Mouse (Mus musculus) hindbrain, embryonic 14.5 days (tissue): ENCODE data around the gene Gm48552. TPM values are rescaled to one million over a fixed set of nuclear protein-coding genes. Genes with fewer than 3 reads are reported as not detected.
A peak's percentile ranks its signal among the peaks of the same experiment; 100 is the strongest.

Experiments used
- ATAC-seq: fragments of 200-750 bp; cut with Nextera tagmentation; 2 replicates; pipeline ENCODE4 v1.8.0; 2017; ENCODE audit warnings: moderate number of reproducible peaks, mild to moderate bottlenecking, moderate TSS enrichment, moderate library complexity; ENCODE audit not compliant: low FRiP score
- DNase-seq: peaks from one replicate; pipeline ENCODE4 v3.0.0-alpha.2; 2015; ENCODE audit warnings: low spot score
- H3K27ac ChIP-seq: fragments of 300-500 bp; sonication (generic); 2 replicates; pipeline ENCODE4 v1.5.1; 2014; ENCODE audit warnings: mild to moderate bottlenecking, moderate library complexity
- H3K27me3 ChIP-seq: fragments of 300-500 bp; sonication (generic); 2 replicates; pipeline ENCODE4 v1.6.1; 2014; ENCODE audit warnings: mild to moderate bottlenecking, low read length, mixed read lengths; ENCODE audit not compliant: control insufficient read depth, insufficient read depth
- H3K36me3 ChIP-seq: fragments of 300-500 bp; sonication (generic); replicated peaks from 2 replicates; pipeline ENCODE4 v1.6.1; 2014; ENCODE audit not compliant: control insufficient read depth, insufficient read depth
- H3K4me1 ChIP-seq: fragments of 300-500 bp; sonication (generic); replicated peaks from 2 replicates; pipeline ENCODE4 v1.6.1; 2014; ENCODE audit warnings: antibody characterized with exemption, low read length, mixed read lengths; ENCODE audit not compliant: control insufficient read depth, insufficient read depth
- H3K4me2 ChIP-seq: fragments of 300-500 bp; sonication (generic); replicated peaks from 2 replicates; pipeline ENCODE4 v1.6.1; 2014; ENCODE audit warnings: mild to moderate bottlenecking, moderate library complexity
- H3K4me3 ChIP-seq: fragments of 300-500 bp; sonication (generic); replicated peaks from 2 replicates; pipeline ENCODE4 v1.5.1; 2014; ENCODE audit warnings: mild to moderate bottlenecking, low read length
- H3K9ac ChIP-seq: fragments of 300-500 bp; sonication (generic); 2 replicates; pipeline ENCODE4 v1.6.1; 2014
- H3K9me3 ChIP-seq: fragments of 300-500 bp; sonication (generic); 2 replicates; pipeline ENCODE4 v1.6.1; 2016; ENCODE audit warnings: low read length; ENCODE audit not compliant: control insufficient read depth
- WGBS: fragments of 180-500 bp; shearing (Covaris S2); extraction: QIAGEN DNeasy Blood & Tissue Kit; methylation state at CpG from one replicate; pipeline ENCODE4 v1.1.7; 2014; 5-methylcytosine and 5-hydroxymethylcytosine counted together
- polyA plus RNA-seq: library from polyadenylated mRNA; unstranded; fragments of >200 nt; fragmentation: Nextera tagmentation; extraction: Ambion mirVana; gene quantifications from 2 replicates; pipeline ENCODE4 v1.2.1, GENCODE M21; 2014

The Gm48552 gene
- polyA plus RNA-seq, 1 experiment from 2014 or later: 1.9 TPM

DNA sequence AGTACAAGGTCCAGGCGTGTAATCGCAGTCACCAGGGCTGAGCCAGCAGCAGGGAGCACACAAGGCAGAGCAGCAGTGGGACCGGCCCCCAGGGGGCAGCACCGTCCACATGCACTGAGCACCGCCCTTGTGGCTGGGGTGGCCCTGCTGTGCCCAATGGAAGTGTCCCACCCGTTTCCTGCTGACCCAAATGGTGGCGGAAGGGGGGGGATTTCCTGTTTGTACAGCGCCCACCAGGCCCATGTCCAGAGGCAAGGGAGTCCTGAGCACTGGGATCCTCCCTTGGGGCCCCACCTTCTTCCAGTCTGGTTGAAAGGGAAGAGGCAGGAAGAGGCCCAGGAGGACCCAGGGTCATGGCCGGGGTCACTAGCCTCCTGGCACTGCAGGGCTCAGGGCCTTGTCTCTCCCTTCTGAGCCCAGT is 20.1 kb downstream of the Gm48552 start:
- Histone ChIP-seq H3K4me2 (no peak overlapping the region), H3K27ac (no peak overlapping the region)

DNA sequence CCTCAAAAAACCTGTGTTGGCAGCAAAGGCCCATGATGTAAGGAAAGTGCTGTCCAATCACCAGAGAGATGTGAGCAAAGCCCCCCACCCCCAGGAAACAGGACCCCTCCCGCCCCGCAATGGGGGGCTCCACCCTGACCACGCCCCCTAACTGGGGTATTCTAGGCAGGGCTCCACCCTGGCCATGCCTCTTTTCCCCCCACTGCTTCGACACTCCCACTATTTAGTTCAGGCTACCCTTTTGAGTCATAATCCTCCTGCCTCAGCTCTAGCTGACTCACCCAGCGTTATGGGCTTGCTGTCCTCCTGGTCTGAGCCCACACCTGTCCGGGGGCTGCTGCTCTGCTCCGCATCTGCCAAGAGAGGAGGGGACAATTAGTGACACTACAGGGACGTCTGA is 20.5 kb downstream of the Gm48552 start:
- DNase-seq (no peak), ATAC-seq (no peak)
- Histone ChIP-seq H3K36me3 (peaks cover 41% of the 10 kb centered on the region), H3K9ac (no peak overlapping the region), H3K27ac (no peak overlapping the region), H3K9me3 (no peaks in the 10 kb centered on the region), H3K27me3 (peaks cover 15% of the 10 kb centered on the region; the same call in 1 of the 2 replicates), H3K4me2 (0 out of 2 replicates have a peak overlapping the region, but pooled peaks have one; percentile 4), H3K4me3 (no peak overlapping the region), H3K4me1 (peaks cover 45% of the 10 kb centered on the region)
- 13% methylated on average over 8 of the region's 8 CpGs for WGBS

More for the DNA sequence above, 20.1 kb downstream of the Gm48552 start:
- DNase-seq (no peak), ATAC-seq (no peak)
- no peaks in the 10 kb centered on the region for H3K9me3 ChIP-seq
- peaks cover 46% of the 10 kb centered on the region for H3K36me3 ChIP-seq
- H3K9ac ChIP-seq: no peak overlapping the region
- peaks cover 15% of the 10 kb centered on the region; the same call in 1 of the 2 replicates for H3K27me3 ChIP-seq
- H3K4me1 ChIP-seq: peaks cover 40% of the 10 kb centered on the region
- no peak overlapping the region for H3K4me3 ChIP-seq
- 20% methylated on average over 9 of the region's 9 CpGs for WGBS

DNA sequence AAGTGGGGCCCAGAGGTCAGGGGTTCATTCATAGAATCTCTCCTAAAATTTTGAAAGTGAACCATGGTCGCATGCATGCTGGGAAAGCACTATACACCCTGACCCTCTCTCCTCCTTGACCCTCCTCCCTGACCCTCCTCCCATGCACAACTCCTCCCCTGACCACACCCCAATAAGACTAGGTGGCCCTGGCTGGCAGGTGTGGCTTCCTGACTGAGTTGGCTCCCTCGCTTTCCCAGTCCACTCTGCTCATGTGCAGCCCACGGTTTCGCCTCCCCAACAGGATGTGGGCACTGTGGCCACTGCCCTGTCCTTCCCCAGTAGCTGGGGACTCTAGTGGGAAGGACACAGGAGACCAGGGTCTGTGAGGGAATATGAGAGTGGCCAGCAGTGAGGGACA is 21.5 kb downstream of the Gm48552 start:
- WGBS: 76% methylated on average over 4 of the region's 4 CpGs
- no peak overlapping the region for H3K27ac ChIP-seq
- H3K9ac ChIP-seq: no peak overlapping the region; the same call in 1 of the 2 replicates
- peaks cover 15% of the 10 kb centered on the region; the same call in 1 of the 2 replicates for H3K27me3 ChIP-seq
- peaks cover 46% of the 10 kb centered on the region for H3K4me1 ChIP-seq
- H3K9me3 ChIP-seq: no peaks in the 10 kb centered on the region
- peaks cover 31% of the 10 kb centered on the region for H3K36me3 ChIP-seq
- H3K4me3 ChIP-seq: no peak overlapping the region
- no peak for ATAC-seq
- no peak for DNase-seq
- no peak overlapping the region for H3K4me2 ChIP-seq

DNA sequence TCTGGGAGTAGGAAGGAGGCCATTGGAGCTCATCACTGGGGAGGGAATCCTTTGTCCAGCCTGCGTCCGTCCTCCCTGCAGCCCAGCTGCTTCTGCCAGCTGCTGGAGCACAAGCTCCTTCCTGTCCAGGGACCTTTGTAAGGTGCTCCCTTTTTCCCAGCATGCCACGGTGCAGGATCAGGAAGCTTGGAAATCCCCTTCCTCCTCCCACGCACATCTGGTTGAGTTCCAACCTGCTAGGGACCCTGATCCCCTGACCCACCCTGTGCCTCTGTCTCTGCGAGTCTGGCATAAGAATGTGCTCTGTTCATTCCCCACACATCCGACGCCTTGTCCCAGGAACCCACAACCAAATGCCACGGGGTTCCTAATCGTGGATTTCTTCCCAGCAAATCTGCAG is 22.2 kb downstream of the Gm48552 start:
- 69% methylated on average over 9 of the region's 9 CpGs for WGBS
- Histone ChIP-seq H3K4me3 (no peak overlapping the region), H3K4me2 (no peak overlapping the region), H3K9ac (no peak overlapping the region), H3K36me3 (peaks cover 25% of the 10 kb centered on the region), H3K27ac (peak overlapping the region; percentile 64; the same call in 1 of the 2 replicates), H3K9me3 (no peaks in the 10 kb centered on the region), H3K27me3 (peaks cover 15% of the 10 kb centered on the region; the same call in 1 of the 2 replicates), H3K4me1 (peaks cover 46% of the 10 kb centered on the region)
- DNase-seq (no peak), ATAC-seq (no peak)

DNA sequence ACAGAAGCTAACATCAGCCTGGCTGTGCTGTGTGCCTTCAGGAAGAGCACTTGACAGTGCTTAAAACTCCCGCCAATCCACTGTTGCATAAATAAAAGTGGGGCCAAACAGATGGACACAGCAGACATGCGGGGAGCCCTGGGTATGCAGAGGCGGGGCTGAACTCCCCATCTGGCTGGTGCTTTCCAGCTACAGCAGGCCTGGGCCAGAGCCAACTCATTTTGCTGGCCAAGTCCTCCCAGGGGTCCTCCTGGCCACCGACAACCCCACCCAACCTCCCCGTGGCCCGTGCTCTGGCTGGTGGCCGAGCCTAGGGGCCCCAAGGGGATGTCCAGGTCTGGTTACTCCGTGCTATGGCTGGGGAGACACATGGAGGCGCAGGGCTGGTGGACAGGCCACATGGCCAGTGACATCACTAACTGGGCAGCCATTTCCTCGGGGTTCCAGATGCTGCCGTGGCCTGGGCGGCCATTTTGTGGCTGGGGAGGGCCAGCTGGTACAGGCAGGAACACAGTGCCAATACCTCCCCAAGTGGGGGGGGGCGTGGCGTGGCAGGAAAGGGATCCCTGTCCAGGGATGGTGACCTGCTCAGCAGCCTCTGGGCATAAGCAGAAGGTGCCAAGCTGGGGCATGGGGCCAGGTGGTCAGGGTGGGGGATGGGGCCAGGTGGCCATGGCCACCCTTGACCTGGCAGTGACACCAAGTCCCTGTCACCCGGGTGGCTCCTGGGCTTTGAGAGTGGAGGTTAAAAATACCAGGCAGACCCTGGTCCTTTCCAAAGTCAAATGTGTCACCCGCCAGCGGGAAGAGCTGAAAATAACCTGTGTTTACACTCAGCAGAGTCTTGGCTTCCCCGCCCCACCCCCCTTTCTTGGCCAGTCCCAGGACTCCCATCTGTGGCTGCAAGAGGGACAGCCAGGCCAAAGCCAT is 22.9 kb downstream of the Gm48552 start:
- WGBS: 40% methylated on average over 16 of the region's 18 CpGs

DNA sequence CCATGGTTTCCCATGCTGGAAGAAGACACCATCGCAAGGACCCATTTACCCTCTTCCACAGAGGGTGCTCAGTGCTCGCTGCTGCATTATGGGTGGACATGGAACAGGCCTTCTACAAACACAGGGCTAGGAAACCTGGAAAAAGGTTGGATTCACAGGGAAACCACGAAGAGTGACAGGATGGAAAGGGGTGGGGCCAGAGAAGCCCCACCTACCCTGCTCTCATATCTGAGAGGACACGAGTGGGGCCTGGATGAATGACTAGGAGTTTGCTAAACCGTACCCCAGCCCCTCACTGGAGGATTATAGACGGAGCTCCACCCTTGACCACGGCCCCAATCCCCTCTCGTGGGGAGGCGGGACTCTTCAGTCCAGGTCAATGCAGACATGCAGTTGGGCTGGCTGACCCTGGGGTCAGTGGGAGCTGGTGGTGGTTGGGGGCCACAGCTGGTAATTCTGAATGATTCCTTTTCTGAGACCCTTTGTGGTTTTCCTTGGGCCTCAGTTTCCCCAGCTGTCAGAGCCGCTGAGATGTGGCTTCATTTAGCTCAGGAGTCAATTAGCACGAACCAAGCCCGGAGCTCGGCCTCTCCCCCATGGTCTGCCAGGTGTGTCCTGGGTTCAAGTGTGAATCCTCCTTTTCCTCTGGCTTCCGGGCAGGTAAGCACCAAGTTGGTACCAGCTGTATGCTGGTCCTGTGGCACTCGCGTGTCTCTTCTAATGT is 23.9 kb downstream of the Gm48552 start:
- no peak overlapping the region for H3K4me3 ChIP-seq
- peaks cover 13% of the 10 kb centered on the region; the same call in 1 of the 2 replicates for H3K27me3 ChIP-seq
- H3K36me3 ChIP-seq: peaks cover 8% of the 10 kb centered on the region
- H3K27ac ChIP-seq: 0 out of 2 replicates have a peak overlapping the region, but pooled peaks have one; percentile 64
- H3K9ac ChIP-seq: no peak overlapping the region
- ATAC-seq (no peak), DNase-seq (no peak)
- peaks cover 37% of the 10 kb centered on the region for H3K4me1 ChIP-seq
- H3K9me3 ChIP-seq: no peaks in the 10 kb centered on the region
- no peak overlapping the region for H3K4me2 ChIP-seq
- 78% methylated on average over 16 of the region's 16 CpGs for WGBS

More for the DNA sequence above, 22.9 kb downstream of the Gm48552 start:
- DNase-seq (peak; percentile 60), ATAC-seq (0 out of 2 replicates have a peak, but pooled peaks have one; percentile 16)
- H3K4me1 ChIP-seq: peaks cover 42% of the 10 kb centered on the region
- peaks cover 17% of the 10 kb centered on the region for H3K36me3 ChIP-seq
- H3K4me3 ChIP-seq: no peak overlapping the region
- H3K4me2 ChIP-seq: no peak overlapping the region
- peak overlapping the region; percentile 64 for H3K27ac ChIP-seq
- H3K9me3 ChIP-seq: no peaks in the 10 kb centered on the region
- H3K9ac ChIP-seq: no peak overlapping the region
- peaks cover 15% of the 10 kb centered on the region; the same call in 1 of the 2 replicates for H3K27me3 ChIP-seq

DNA sequence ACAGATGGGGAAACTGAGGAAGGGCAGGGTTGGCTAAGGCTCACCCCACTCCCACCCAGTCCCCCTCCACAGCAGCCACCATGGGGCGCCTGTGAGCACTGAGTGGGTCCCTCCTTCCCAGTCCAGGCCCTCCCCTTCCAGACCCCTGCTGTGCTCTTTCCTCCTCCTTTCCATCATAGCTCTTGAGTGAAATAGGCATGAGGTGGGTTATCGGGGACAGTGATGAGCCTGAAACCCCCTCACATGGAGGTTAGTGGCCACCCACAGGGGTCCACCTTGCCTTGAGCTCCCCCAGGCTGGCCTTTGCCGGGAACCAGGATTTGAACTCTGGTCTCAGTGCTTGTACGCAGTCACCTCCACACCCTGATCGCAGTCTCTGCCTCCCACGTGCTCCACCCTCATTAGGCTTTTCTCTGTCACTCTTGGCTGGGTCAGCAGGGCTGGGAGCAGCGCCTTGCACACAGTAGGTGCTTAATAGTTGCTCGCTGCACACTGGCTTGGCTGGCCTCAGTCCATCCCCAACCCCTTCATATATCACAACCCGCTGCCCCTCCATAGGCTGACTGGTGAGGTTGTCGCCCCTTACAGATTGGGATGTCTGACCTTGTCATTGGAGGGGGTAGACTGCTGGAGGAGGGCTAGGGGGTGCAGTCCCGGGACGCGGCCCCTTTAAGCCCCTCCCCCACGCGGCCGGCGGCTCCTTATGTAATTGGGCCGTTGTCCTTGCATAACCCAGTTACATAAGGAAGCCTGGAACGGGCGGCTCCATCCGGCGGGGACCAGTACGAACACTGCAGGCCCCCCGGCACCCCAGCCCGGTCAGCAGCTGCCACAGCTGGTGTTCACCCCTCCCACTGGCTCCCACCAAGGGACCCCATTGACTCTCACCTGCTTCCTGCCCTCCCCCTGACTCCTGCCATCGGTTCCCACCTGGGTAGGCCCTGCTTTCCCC is 24.8 kb downstream of the Gm48552 start:
- Histone ChIP-seq H3K27me3 (peaks cover 4% of the 10 kb centered on the region; the same call in 1 of the 2 replicates), H3K4me2 (peak overlapping the region; percentile 29), H3K4me3 (no peak overlapping the region), H3K36me3 (no peaks in the 10 kb centered on the region; the same call in 1 of the 2 replicates), H3K9me3 (no peaks in the 10 kb centered on the region), H3K9ac (no peak overlapping the region), H3K4me1 (peaks cover 37% of the 10 kb centered on the region), H3K27ac (no peak overlapping the region)
- no peak for ATAC-seq
- WGBS: 34% methylated on average over 19 of the region's 26 CpGs
- no peak for DNase-seq

DNA sequence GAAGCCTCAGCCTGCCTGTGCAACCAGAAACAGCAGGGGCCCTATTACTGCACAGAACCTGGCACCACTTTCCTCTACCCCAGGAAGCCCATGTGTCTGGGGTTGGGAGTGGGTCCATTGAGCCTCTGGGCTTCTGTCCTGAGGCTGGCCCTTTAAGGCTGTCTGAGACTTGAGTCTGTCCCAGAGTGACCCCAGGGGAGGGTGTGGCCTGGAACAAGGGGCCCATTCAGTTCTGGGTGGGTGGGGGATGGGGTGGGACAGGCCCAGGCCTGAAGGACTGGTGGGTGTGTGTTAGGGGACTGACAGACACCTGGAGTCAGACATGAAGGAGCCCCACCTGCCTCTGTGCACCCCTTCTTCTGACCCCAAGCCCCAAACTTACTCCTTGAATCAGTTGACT is 25.9 kb downstream of the Gm48552 start:
- Histone ChIP-seq H3K4me3 (no peak overlapping the region), H3K4me2 (no peak overlapping the region), H3K36me3 (peaks cover 5% of the 10 kb centered on the region; the same call in 1 of the 2 replicates), H3K9ac (no peak overlapping the region), H3K27me3 (no peaks in the 10 kb centered on the region), H3K27ac (no peak overlapping the region; the same call in 1 of the 2 replicates), H3K4me1 (peaks cover 41% of the 10 kb centered on the region), H3K9me3 (no peaks in the 10 kb centered on the region)
- DNase-seq (no peak), ATAC-seq (no peak)
